ENCODE assay signal across 29 mouse cellular contexts in genomic region chr13:12114816-12115215, GRCm38 (mm10). TPM values are rescaled to one million over a fixed set of nuclear protein-coding genes. Genes with fewer than 3 reads are reported as not detected.
"Had no signal": no experiment of that assay in that cellular context is flagged by ENCODE, and none has a peak within 500 bp of the region (broad histone marks: within the 10 kb centered on the region; RNA-seq: fewer than 3 reads in every experiment).

No protein-coding gene starts in this region.

- ATAC-seq: hindbrain, embryonic 16.5 days; inflammation-experienced regulatory T-cells, adult 6 months; intestine, embryonic 15.5 days; intestine, postnatal 0 days; liver, postnatal 0 days had no signal

- H3K27ac ChIP-seq: gastrocnemius, adult 2 months; heart, embryonic 13.5 days; heart, embryonic 15.5 days; hindbrain, embryonic 10.5 days; hindbrain, embryonic 12.5 days; hindbrain, embryonic 14.5 days; intestine, embryonic 15.5 days; layer of hippocampus, adult 2 months; left cerebral cortex, adult 2 months; limb, embryonic 10.5 days; limb, embryonic 12.5 days; liver, embryonic 13.5 days; liver, embryonic 15.5 days had no signal

- H3K4me3 ChIP-seq: gastrocnemius, adult 2 months; heart, embryonic 13.5 days; heart, embryonic 15.5 days; hindbrain, embryonic 10.5 days; hindbrain, embryonic 12.5 days; intestine, embryonic 15.5 days; layer of hippocampus, adult 2 months; left cerebral cortex, adult 2 months; limb, embryonic 10.5 days; limb, embryonic 12.5 days; liver, embryonic 13.5 days; liver, embryonic 15.5 days had no signal

- H3K4me2 ChIP-seq: heart, embryonic 13.5 days; heart, embryonic 15.5 days; hindbrain, embryonic 12.5 days; hindbrain, embryonic 14.5 days; intestine, embryonic 15.5 days; limb, embryonic 12.5 days; liver, embryonic 11.5 days; liver, embryonic 13.5 days; liver, embryonic 15.5 days had no signal

- DNase-seq: gastrocnemius, adult 2 months; gastrocnemius, postnatal 10 days; gastrocnemius, postnatal 25 days; heart, postnatal 10 days; heart, postnatal 36 days; kidney, adult 18-20 months; kidney, adult 8-10 months; kidney, postnatal 10 days; kidney, postnatal 25 days; kidney, postnatal 4 days; liver; liver, embryonic 13.5 days; liver, postnatal 0 days had no signal

- H3K9ac ChIP-seq: heart, embryonic 13.5 days; heart, embryonic 15.5 days; hindbrain, embryonic 12.5 days; hindbrain, embryonic 14.5 days; intestine, embryonic 15.5 days; limb, embryonic 12.5 days; liver, embryonic 13.5 days; liver, embryonic 15.5 days; liver, postnatal 0 days had no signal

- H3K9me3 ChIP-seq: heart, embryonic 13.5 days; heart, embryonic 15.5 days; hindbrain, embryonic 10.5 days; hindbrain, embryonic 12.5 days; intestine, embryonic 15.5 days; limb, embryonic 10.5 days; limb, embryonic 12.5 days; liver, embryonic 13.5 days; liver, embryonic 15.5 days had no signal

- H3K36me3 ChIP-seq: heart, embryonic 13.5 days; heart, embryonic 15.5 days; hindbrain, embryonic 10.5 days; hindbrain, embryonic 12.5 days; intestine, embryonic 15.5 days; limb, embryonic 10.5 days; limb, embryonic 12.5 days; liver, embryonic 13.5 days; liver, embryonic 15.5 days had no signal

- H3K27me3 ChIP-seq: heart, embryonic 13.5 days; heart, embryonic 15.5 days; hindbrain, embryonic 12.5 days; intestine, embryonic 15.5 days had no signal

- H3K4me1 ChIP-seq: heart, embryonic 15.5 days; hindbrain, embryonic 10.5 days; hindbrain, embryonic 12.5 days; intestine, embryonic 15.5 days; limb, embryonic 10.5 days; limb, embryonic 12.5 days; liver, embryonic 13.5 days; liver, embryonic 15.5 days had no signal

RNA-seq across cellular contexts. Expression of gene Ryr2, which starts 8.1 kb away (rescaled TPM):
- total RNA-seq: granulocyte monocyte progenitor cell, adult 5-6 weeks had no signal
- polyA plus RNA-seq: inflammation-experienced regulatory T-cells, adult 6 months had no signal
